Mouse (Mus musculus) embryonic facial prominence, embryonic 13.5 days (tissue): Measurements from ENCODE around the gene Tanc1. TPM values are rescaled to one million over a fixed set of nuclear protein-coding genes. Genes with fewer than 3 reads are reported as not detected.

Experiments used
- ATAC-seq: fragments of 200-750 bp; cut with Nextera tagmentation; 2 replicates; pipeline ENCODE4 v1.8.0; 2017; ENCODE audit warnings: low read depth; ENCODE audit not compliant: insufficient number of reproducible peaks, insufficient read depth, low FRiP score, low TSS enrichment
- H3K27ac ChIP-seq: fragments of 300-500 bp; sonication (generic); 2 replicates; pipeline ENCODE4 v1.5.1; 2015; ENCODE audit warnings: moderate library complexity, mild to moderate bottlenecking, inconsistent platforms
- H3K27me3 ChIP-seq: fragments of 300-500 bp; sonication (generic); 2 replicates; pipeline ENCODE4 v1.6.1; 2015; ENCODE audit warnings: mild to moderate bottlenecking, inconsistent platforms
- H3K36me3 ChIP-seq: fragments of 300-500 bp; sonication (generic); 2 replicates; pipeline ENCODE4 v1.6.1; 2015; ENCODE audit warnings: mild to moderate bottlenecking, inconsistent platforms
- H3K4me1 ChIP-seq: fragments of 300-500 bp; sonication (generic); 2 replicates; pipeline ENCODE4 v1.6.1; 2015; ENCODE audit warnings: inconsistent platforms
- H3K4me2 ChIP-seq: fragments of 300-500 bp; sonication (generic); 2 replicates; pipeline ENCODE4 v1.6.1; 2015; ENCODE audit warnings: moderate library complexity, mild to moderate bottlenecking, inconsistent platforms
- H3K4me3 ChIP-seq: fragments of 300-500 bp; sonication (generic); 2 replicates; pipeline ENCODE4 v1.5.1; 2015; ENCODE audit warnings: mild to moderate bottlenecking, inconsistent platforms
- H3K9ac ChIP-seq: fragments of 300-500 bp; sonication (generic); 2 replicates; pipeline ENCODE4 v1.6.1; 2015; ENCODE audit warnings: mild to moderate bottlenecking, inconsistent platforms
- H3K9me3 ChIP-seq: fragments of 300-500 bp; sonication (generic); 2 replicates; pipeline ENCODE4 v1.6.1; 2016; ENCODE audit warnings: inconsistent platforms
- WGBS: fragments of 180-500 bp; shearing (Covaris S2); methylation state at CpG from one replicate; pipeline ENCODE4 v1.1.7; 2015; ENCODE audit warnings: mixed read lengths; 5-methylcytosine and 5-hydroxymethylcytosine counted together
- polyA plus RNA-seq: library from polyadenylated mRNA; unstranded; fragments of >200 nt; fragmentation: Nextera tagmentation; extraction: Ambion mirVana; gene quantifications from 2 replicates; pipeline ENCODE4 v1.2.1, GENCODE M21; 2015

Tanc1 gene
- polyA plus RNA-seq, 1 experiment from 2014 or later, result 39.4 TPM

DNA sequence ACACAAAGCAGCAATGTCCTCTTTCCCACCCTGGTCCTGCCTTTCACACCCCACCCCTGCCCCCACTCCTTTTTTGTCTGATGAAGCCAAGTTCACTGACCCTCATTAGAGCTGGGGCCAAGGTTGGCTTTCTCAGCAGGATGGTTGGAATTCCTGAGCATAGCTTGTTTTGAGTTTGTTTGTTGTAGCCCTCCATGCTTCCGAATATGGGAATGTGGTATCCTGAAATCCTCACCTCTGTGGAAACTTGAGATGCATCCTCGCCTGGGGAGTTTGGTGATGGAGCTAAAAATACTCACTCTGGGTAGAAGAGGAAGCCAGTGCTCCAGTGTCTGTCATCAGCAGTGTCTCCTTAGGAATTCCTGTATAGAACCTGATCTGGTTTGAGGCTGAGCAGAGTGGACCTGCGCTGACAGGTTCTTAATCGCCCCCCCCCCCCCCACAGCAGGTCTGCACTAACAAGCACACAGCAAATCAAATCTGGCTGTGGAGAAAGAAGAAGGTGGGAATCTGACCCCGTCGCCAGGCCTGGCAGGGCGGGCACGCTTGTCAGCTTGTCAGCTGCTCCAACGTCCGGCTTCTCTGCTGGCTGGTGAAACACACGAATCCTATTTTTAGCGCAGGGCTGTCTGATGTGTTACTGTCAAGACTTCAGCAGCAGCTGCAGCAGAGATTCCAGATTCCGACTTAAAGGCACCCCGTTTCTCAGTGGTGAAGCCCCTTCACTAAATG, 217.1 kb downstream of the Tanc1 start:
- H3K4me1 ChIP-seq, result peaks cover 48% of the 10 kb centered on the region
- 13% methylated on average over 14 of the region's 14 CpGs for WGBS
- peaks cover 36% of the 10 kb centered on the region for H3K36me3 ChIP-seq
- no peaks in the 10 kb centered on the region for H3K27me3 ChIP-seq
- peak overlapping the region; percentile 37 for H3K4me2 ChIP-seq
- H3K9ac ChIP-seq, result peak overlapping the region; percentile 59; the same call in 1 of the 2 replicates
- H3K9me3 ChIP-seq, result no peaks in the 10 kb centered on the region
- no peak overlapping the region for H3K4me3 ChIP-seq
- ATAC-seq, result peak; percentile 58; the same call in 1 of the 2 replicates
- H3K27ac ChIP-seq, result peak overlapping the region; percentile 60

DNA sequence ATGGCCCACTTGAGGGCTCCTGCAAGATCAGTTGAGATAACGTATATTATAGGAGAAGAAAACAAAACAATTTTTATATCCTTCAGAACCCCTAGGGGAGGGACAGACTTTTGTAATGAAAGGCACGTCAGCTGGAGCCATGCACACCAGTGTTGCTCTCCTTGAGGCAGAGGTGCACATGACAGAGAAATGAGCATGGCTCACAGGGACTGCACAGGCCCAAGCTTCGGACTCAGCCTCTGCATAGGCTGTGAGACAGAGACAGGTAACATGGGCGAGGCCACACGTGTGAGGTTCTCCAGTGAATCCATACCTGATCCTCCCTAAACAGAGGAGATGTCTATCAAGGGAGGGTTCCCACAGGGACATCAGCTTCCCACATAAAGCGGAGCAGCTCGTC, 217.9 kb downstream of the Tanc1 start:
- peaks cover 40% of the 10 kb centered on the region for H3K4me1 ChIP-seq
- no peak overlapping the region for H3K4me3 ChIP-seq
- H3K9me3 ChIP-seq, result no peaks in the 10 kb centered on the region
- peak overlapping the region; percentile 37 for H3K4me2 ChIP-seq
- H3K9ac ChIP-seq, result no peak overlapping the region; the same call in 1 of the 2 replicates
- no peaks in the 10 kb centered on the region for H3K27me3 ChIP-seq
- WGBS, result 61% methylated on average over 7 of the region's 7 CpGs
- H3K27ac ChIP-seq, result peak overlapping the region; percentile 60
- ATAC-seq, result no peak
- peaks cover 38% of the 10 kb centered on the region for H3K36me3 ChIP-seq

- Histone ChIP-seq H3K4me2 (no peak overlapping the region), H3K4me1 (peaks cover 39% of the 10 kb centered on the region), H3K27ac (peak overlapping the region; percentile 60; the same call in 1 of the 2 replicates), H3K4me3 (no peak overlapping the region), H3K9ac (peak overlapping the region; percentile 17; the same call in 1 of the 2 replicates), H3K9me3 (no peaks in the 10 kb centered on the region), H3K36me3 (peaks cover 41% of the 10 kb centered on the region), H3K27me3 (no peaks in the 10 kb centered on the region)
- 13% methylated on average over 9 of the region's 9 CpGs for WGBS
- ATAC-seq, result no peak
These were observed 218.3 kb downstream of the Tanc1 start for GRCm38 (mm10) chr2:59830151-59830550.

DNA sequence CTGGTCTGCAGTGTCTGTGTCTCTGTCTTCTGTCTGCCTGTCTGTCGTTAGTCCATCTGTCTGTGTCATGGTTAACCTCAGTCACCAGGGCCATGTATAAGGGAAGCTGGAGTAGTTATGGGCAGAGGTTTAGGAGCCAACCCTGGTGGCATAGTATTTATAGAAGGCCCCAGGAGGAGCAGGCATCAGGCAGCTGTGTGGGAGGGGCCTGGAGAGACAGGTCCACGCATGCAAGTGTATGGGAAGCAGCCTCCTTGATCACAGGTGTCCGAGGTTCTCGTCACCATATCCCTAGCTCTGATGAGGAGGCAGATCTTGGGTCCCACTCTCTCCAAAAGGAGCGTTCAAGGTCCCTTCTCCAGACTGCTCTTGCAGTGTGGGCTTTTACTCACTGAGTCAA, 219.1 kb downstream of the Tanc1 start:
- no peak overlapping the region for H3K4me3 ChIP-seq
- H3K27ac ChIP-seq, result no peak overlapping the region
- no peak overlapping the region for H3K4me2 ChIP-seq
- H3K27me3 ChIP-seq, result no peaks in the 10 kb centered on the region
- H3K9ac ChIP-seq, result no peak overlapping the region
- H3K4me1 ChIP-seq, result peaks cover 39% of the 10 kb centered on the region
- H3K9me3 ChIP-seq, result no peaks in the 10 kb centered on the region
- 77% methylated on average over 5 of the region's 5 CpGs for WGBS
- peaks cover 49% of the 10 kb centered on the region for H3K36me3 ChIP-seq
- ATAC-seq, result no peak

DNA sequence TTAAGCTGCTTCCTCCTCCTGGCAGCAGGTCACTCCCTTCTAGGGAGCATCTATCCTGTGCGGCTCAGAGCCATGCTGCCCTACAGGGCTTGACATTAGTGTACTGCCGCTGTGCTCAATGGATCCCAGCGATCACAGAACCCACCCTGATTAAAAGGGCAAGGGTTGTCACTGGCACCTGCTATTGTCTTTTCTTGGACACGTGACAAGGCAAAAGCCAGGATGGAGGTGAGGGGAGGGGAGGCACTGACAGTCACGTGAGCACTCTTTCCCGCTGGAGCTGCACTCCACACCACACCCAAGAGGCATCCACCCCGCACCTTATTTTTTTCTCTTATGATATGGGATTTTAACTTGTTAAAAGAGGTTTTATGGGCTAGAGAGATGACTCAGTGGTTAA, 220.0 kb downstream of the Tanc1 start:
- Histone ChIP-seq H3K27ac (no peak overlapping the region), H3K36me3 (peaks cover 52% of the 10 kb centered on the region)
- no peak for ATAC-seq

GRCm38 (mm10) chr2:59838825-59839224, 227.0 kb downstream of the Tanc1 start:
- Histone ChIP-seq H3K27me3 (no peaks in the 10 kb centered on the region), H3K4me1 (peaks cover 9% of the 10 kb centered on the region; the same call in 1 of the 2 replicates), H3K36me3 (peaks cover 78% of the 10 kb centered on the region), H3K9me3 (no peaks in the 10 kb centered on the region), H3K9ac (no peak overlapping the region), H3K4me2 (no peak overlapping the region), H3K27ac (peak overlapping the region; percentile 44; the same call in 1 of the 2 replicates), H3K4me3 (no peak overlapping the region)
- WGBS, result 89% methylated on average over 8 of the region's 8 CpGs
- ATAC-seq, result no peak

More for the DNA sequence above, 220.0 kb downstream of the Tanc1 start:
- Histone ChIP-seq H3K27me3 (no peaks in the 10 kb centered on the region), H3K9ac (no peak overlapping the region), H3K4me3 (no peak overlapping the region), H3K4me2 (no peak overlapping the region), H3K4me1 (peaks cover 39% of the 10 kb centered on the region), H3K9me3 (no peaks in the 10 kb centered on the region)
- 86% methylated on average over 7 of the region's 7 CpGs for WGBS

DNA sequence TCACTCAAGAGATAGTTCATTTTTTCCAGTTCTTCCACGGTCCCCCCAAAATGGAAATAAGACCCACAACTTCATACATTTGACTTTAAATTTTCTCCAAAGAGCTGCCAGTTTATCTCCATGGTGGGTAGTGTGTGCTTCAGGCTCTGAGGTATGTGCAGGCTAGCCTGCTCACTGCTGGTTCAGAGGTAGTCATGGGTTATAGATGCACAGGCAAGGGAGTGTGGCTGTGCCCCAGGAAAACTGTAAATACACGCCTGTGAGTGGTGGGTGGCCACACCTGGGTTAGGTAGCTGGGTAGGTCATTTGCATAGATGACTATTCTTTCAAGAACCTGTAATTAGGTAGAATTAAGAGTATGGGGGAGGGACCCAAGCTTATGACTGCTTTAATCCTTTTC, 227.9 kb downstream of the Tanc1 start:
- Histone ChIP-seq H3K36me3 (peaks cover 78% of the 10 kb centered on the region), H3K4me1 (peaks cover 9% of the 10 kb centered on the region; the same call in 1 of the 2 replicates), H3K9ac (no peak overlapping the region), H3K9me3 (no peaks in the 10 kb centered on the region), H3K27ac (0 out of 2 replicates have a peak overlapping the region, but pooled peaks have one; percentile 16), H3K27me3 (no peaks in the 10 kb centered on the region), H3K4me2 (no peak overlapping the region), H3K4me3 (no peak overlapping the region)
- no peak for ATAC-seq
- WGBS, result 78% methylated on average over 2 of the region's 2 CpGs

DNA sequence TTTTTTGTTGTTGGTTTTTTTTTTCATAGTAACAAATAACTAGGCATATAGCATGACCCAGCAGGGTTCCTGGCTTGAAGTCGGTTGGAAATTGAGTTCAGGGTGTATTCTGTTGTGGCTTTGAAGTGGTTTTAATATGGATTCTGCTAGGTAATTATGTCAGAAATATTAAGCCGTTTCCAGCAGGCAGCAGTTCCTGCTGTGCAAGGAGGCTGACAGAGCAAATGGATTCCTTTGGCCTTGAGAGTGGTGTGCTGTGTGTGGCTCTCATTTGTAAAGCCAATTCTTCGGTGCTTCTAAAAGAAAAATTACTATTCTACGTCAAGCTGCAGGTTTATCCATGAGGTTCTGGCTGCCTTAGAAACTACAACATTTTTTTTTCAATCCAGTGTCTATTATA, 228.3 kb downstream of the Tanc1 start:
- Histone ChIP-seq H3K27me3 (no peaks in the 10 kb centered on the region), H3K4me2 (no peak overlapping the region), H3K27ac (0 out of 2 replicates have a peak overlapping the region, but pooled peaks have one; percentile 16), H3K4me3 (no peak overlapping the region), H3K9ac (no peak overlapping the region), H3K4me1 (peaks cover 9% of the 10 kb centered on the region; the same call in 1 of the 2 replicates), H3K9me3 (no peaks in the 10 kb centered on the region), H3K36me3 (peaks cover 75% of the 10 kb centered on the region)
- no peak for ATAC-seq
- 31% methylated on average over 4 of the region's 4 CpGs for WGBS

GRCm38 (mm10) chr2:59841189-59841939, 229.5 kb downstream of the Tanc1 start:
- no peaks in the 10 kb centered on the region for H3K27me3 ChIP-seq
- H3K9me3 ChIP-seq, result no peaks in the 10 kb centered on the region
- 62% methylated on average over 12 of the region's 12 CpGs for WGBS
- no peak overlapping the region for H3K9ac ChIP-seq
- H3K27ac ChIP-seq, result peak overlapping the region; percentile 68; the same call in 1 of the 2 replicates
- H3K36me3 ChIP-seq, result peaks cover 69% of the 10 kb centered on the region
- ATAC-seq, result no peak
- peaks cover 9% of the 10 kb centered on the region; the same call in 1 of the 2 replicates for H3K4me1 ChIP-seq
- H3K4me2 ChIP-seq, result no peak overlapping the region
- H3K4me3 ChIP-seq, result no peak overlapping the region

DNA sequence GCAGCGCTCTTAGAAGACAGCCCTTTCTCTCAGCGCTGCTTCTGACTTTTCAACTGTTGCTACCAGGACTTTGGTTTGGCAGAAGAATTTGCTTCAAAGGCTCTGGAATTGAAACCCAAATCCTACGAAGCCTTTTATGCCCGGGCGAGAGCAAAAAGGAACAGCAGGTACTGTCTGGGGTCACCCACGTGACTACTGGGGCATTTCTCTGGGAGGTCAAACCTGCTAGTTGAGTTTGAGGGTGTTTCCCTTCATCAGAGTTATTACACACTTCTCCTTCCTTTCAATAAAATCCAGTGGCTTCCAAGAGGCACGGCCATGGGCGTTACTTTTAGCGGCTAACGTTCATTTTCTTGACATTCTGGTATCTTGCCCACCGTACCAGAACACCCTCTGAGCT, 230.1 kb downstream of the Tanc1 start:
- WGBS, result 68% methylated on average over 11 of the region's 11 CpGs
- Histone ChIP-seq H3K4me3 (no peak overlapping the region), H3K4me2 (no peak overlapping the region), H3K27me3 (no peaks in the 10 kb centered on the region), H3K4me1 (peaks cover 9% of the 10 kb centered on the region; the same call in 1 of the 2 replicates), H3K36me3 (peaks cover 64% of the 10 kb centered on the region), H3K27ac (peak overlapping the region; percentile 68; the same call in 1 of the 2 replicates), H3K9me3 (no peaks in the 10 kb centered on the region), H3K9ac (no peak overlapping the region)
- ATAC-seq, result no peak

GRCm38 (mm10) chr2:59842556-59843008, 230.7 kb downstream of the Tanc1 start:
- Histone ChIP-seq H3K27ac (peak overlapping the region; percentile 39; the same call in 1 of the 2 replicates), H3K27me3 (no peaks in the 10 kb centered on the region), H3K4me3 (no peak overlapping the region), H3K36me3 (peaks cover 57% of the 10 kb centered on the region), H3K9ac (no peak overlapping the region), H3K9me3 (no peaks in the 10 kb centered on the region), H3K4me1 (peaks cover 9% of the 10 kb centered on the region; the same call in 1 of the 2 replicates), H3K4me2 (no peak overlapping the region)
- WGBS, result 74% methylated on average over 6 of the region's 6 CpGs
- ATAC-seq, result no peak
